Mouse (Mus musculus): ENCODE measurements at regions not wholly inside any gene's neighbourhood (a gene's known extent, or its start where the extent isn't known, plus 50 kb on each side); places are given as distances from the start of the nearest gene placed in this dataset.
"Not testable (repeated sequence)": the region's sequence is repeated elsewhere in the genome, so short reads cannot be mapped to it uniquely, and the experiment has no call there.

GRCm38 (mm10) chr14:94363992-94364391 lies 473.5 kb upstream of the Pcdh9 start:
- no peak overlapping the region for H3K4me2 ChIP-seq (ENCODE audit: low read depth, low read length, severe bottlenecking)
- 0 out of 2 replicates have a peak, but pooled peaks have one; percentile 28 for ATAC-seq (replicated peaks; ENCODE audit: low FRiP score)
- no peak overlapping the region for H3K27ac ChIP-seq (ENCODE audit: low read depth, low read length)
- no peak for DNase-seq (ENCODE audit: low spot score)
- H3K4me1 ChIP-seq (replicated peaks; ENCODE audit: control insufficient read depth, insufficient read depth, low read length) = no peaks in the 10 kb centered on the region
- H3K27me3 ChIP-seq (ENCODE audit: control insufficient read depth, insufficient read depth, low read length) = no peaks in the 10 kb centered on the region
- no peak overlapping the region for H3K9ac ChIP-seq (ENCODE audit: low read length)
- no peaks in the 10 kb centered on the region for H3K9me3 ChIP-seq (ENCODE audit: control insufficient read depth, low read length)
- H3K4me3 ChIP-seq (ENCODE audit: low read depth, low read length) = no peak overlapping the region
- H3K36me3 ChIP-seq (ENCODE audit: control insufficient read depth, insufficient read depth, low read length) = no peaks in the 10 kb centered on the region

GRCm38 (mm10) chr14:94362838-94363237 lies 472.4 kb upstream of the Pcdh9 start:
- DNase-seq (ENCODE audit: low spot score) (no peak), ATAC-seq (replicated peaks; ENCODE audit: low FRiP score) (no peak)
- 43% methylated on average over 1 of the region's 1 CpGs for WGBS

DNA sequence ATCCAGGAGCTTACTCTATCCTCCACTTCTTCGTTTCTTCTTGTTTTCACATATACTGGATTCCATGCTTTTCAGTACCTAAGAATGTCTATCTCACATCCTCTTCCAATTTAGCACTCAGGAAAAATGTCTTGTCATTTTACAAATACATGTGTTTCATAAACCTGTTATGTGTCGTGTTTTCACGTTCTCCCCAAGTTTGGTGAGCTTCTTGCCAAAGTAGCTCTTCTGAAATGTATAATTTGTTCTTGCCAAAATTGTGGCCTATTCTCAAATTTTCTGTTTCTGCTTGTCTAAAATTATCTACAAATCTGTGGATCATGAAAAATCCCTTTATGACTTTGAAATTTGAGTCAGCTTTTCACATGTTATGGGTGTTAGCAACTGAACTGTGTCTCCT lies 450.1 kb upstream of the Pcdh9 start:
- ATAC-seq (replicated peaks; ENCODE audit: low FRiP score) = no peak
- Histone ChIP-seq H3K4me3 (ENCODE audit: low read depth, low read length) (no peak overlapping the region), H3K9me3 (ENCODE audit: control insufficient read depth, low read length) (no peaks in the 10 kb centered on the region), H3K4me2 (ENCODE audit: low read depth, low read length, severe bottlenecking) (no peak overlapping the region), H3K9ac (ENCODE audit: low read length) (no peak overlapping the region), H3K36me3 (ENCODE audit: control insufficient read depth, insufficient read depth, low read length) (no peaks in the 10 kb centered on the region), H3K27me3 (ENCODE audit: control insufficient read depth, insufficient read depth, low read length) (no peaks in the 10 kb centered on the region), H3K4me1 (replicated peaks; ENCODE audit: control insufficient read depth, insufficient read depth, low read length) (no peaks in the 10 kb centered on the region), H3K27ac (ENCODE audit: low read depth, low read length) (no peak overlapping the region)
- WGBS = 87% methylated on average over 3 of the region's 3 CpGs
- no peak for DNase-seq (ENCODE audit: low spot score)

More at GRCm38 (mm10) chr14:94362838-94363237, 472.4 kb upstream of the Pcdh9 start:
- Histone ChIP-seq H3K9ac (ENCODE audit: low read length) (no peak overlapping the region), H3K4me3 (ENCODE audit: low read depth, low read length) (no peak overlapping the region), H3K4me2 (ENCODE audit: low read depth, low read length, severe bottlenecking) (no peak overlapping the region), H3K36me3 (ENCODE audit: control insufficient read depth, insufficient read depth, low read length) (no peaks in the 10 kb centered on the region), H3K9me3 (ENCODE audit: control insufficient read depth, low read length) (no peaks in the 10 kb centered on the region), H3K4me1 (replicated peaks; ENCODE audit: control insufficient read depth, insufficient read depth, low read length) (no peaks in the 10 kb centered on the region), H3K27me3 (ENCODE audit: control insufficient read depth, insufficient read depth, low read length) (no peaks in the 10 kb centered on the region), H3K27ac (ENCODE audit: low read depth, low read length) (no peak overlapping the region)

DNA sequence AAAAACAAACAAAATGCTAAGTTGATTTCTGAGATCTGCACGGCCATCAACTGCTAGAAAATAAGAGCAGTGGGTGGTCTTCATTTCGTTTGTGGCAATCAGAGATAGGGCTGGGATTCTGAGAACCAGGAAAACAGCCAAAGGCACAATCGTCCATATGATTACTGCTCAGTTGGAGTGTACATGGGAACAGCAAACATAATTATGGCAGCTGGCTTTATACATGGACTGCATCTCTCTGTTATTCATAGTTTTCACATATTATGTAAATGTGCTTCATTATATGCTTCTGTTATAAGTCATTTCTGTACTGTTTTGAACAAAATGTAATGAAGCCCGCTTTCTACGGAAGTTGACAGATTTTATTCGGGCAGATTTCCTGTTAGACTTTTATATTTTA lies 418.8 kb upstream of the Pcdh9 start:
- H3K9ac ChIP-seq (ENCODE audit: low read length) = no peak overlapping the region
- H3K4me3 ChIP-seq (ENCODE audit: low read depth, low read length) = no peak overlapping the region
- WGBS = 71% methylated on average over 6 of the region's 6 CpGs
- no peak overlapping the region for H3K27ac ChIP-seq (ENCODE audit: low read depth, low read length)
- H3K4me1 ChIP-seq (replicated peaks; ENCODE audit: control insufficient read depth, insufficient read depth, low read length) = no peaks in the 10 kb centered on the region
- no peak for ATAC-seq (replicated peaks; ENCODE audit: low FRiP score)
- DNase-seq (ENCODE audit: low spot score) = no peak
- H3K36me3 ChIP-seq (ENCODE audit: control insufficient read depth, insufficient read depth, low read length) = no peaks in the 10 kb centered on the region
- H3K27me3 ChIP-seq (ENCODE audit: control insufficient read depth, insufficient read depth, low read length) = no peaks in the 10 kb centered on the region
- no peaks in the 10 kb centered on the region for H3K9me3 ChIP-seq (ENCODE audit: control insufficient read depth, low read length)
- H3K4me2 ChIP-seq (ENCODE audit: low read depth, low read length, severe bottlenecking) = no peak overlapping the region

DNA sequence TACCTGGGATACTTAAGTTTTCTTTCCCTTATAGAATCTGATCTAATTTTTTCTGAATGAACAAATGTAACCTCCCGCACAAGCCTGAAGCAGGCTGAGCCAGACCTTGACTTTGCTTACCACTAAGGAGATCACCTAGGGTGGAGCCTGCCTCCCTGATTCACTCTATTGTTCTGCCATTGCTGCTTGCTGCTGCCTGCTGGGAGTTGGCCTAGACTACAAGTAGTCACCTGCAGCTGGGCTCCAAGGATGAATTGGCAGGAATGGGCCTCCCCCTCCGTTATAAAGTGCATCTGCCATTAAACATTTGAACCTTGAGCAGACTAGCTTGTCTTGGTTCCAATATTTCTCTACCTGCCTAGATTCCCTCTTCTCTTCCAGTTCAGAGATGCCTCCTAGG lies 415.1 kb upstream of the Pcdh9 start:
- not testable (repeated sequence) for H3K4me1 ChIP-seq (replicated peaks; ENCODE audit: control insufficient read depth, insufficient read depth, low read length); H3K4me2 ChIP-seq (ENCODE audit: low read depth, low read length, severe bottlenecking); ATAC-seq (replicated peaks; ENCODE audit: low FRiP score); H3K27ac ChIP-seq (ENCODE audit: low read depth, low read length); DNase-seq (ENCODE audit: low spot score); H3K9ac ChIP-seq (ENCODE audit: low read length); H3K36me3 ChIP-seq (ENCODE audit: control insufficient read depth, insufficient read depth, low read length); H3K4me3 ChIP-seq (ENCODE audit: low read depth, low read length); H3K27me3 ChIP-seq (ENCODE audit: control insufficient read depth, insufficient read depth, low read length); H3K9me3 ChIP-seq (ENCODE audit: control insufficient read depth, low read length)
- 54% methylated on average over 2 of the region's 2 CpGs for WGBS

DNA sequence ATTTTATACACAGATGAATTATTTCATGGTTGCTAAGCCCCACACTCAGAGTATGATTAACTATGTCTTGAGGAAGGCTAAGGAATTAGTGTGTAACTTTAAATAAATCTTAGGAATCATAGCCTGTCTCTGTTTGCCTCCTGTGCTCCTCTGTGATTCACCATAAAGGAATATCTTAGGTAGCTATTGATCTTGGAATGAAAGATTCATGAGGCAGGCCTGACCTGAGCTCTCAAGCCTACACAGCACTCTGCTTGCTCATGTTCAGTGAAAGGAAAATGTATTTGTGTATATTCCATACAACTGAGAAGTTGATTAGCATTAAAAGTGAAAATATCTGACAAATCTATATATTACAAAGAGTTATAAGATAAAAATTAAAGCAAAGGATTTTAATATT lies 403.8 kb upstream of the Pcdh9 start:
- DNase-seq (ENCODE audit: low spot score) (no peak), ATAC-seq (replicated peaks; ENCODE audit: low FRiP score) (no peak)
- no peaks in the 10 kb centered on the region for H3K36me3 ChIP-seq (ENCODE audit: control insufficient read depth, insufficient read depth, low read length)
- no peak overlapping the region for H3K27ac ChIP-seq (ENCODE audit: low read depth, low read length)
- H3K9me3 ChIP-seq (ENCODE audit: control insufficient read depth, low read length) = no peaks in the 10 kb centered on the region
- no peak overlapping the region for H3K9ac ChIP-seq (ENCODE audit: low read length)
- no peak overlapping the region for H3K4me2 ChIP-seq (ENCODE audit: low read depth, low read length, severe bottlenecking)
- H3K27me3 ChIP-seq (ENCODE audit: control insufficient read depth, insufficient read depth, low read length) = no peaks in the 10 kb centered on the region
- no peaks in the 10 kb centered on the region for H3K4me1 ChIP-seq (replicated peaks; ENCODE audit: control insufficient read depth, insufficient read depth, low read length)
- no peak overlapping the region for H3K4me3 ChIP-seq (ENCODE audit: low read depth, low read length)
